Mouse (Mus musculus) T-helper 17 cell (primary cell): ENCODE data around the gene Tnpo1.

Source experiments
- in situ Hi-C, 2 experiments: fragments of 300-600 bp; cut with MboI, MseI; formaldehyde crosslinking; loops; 1 replicate in 1 of 2; 2 replicates in 1 of 2; pipeline ENCODE4 v1.15.1; 2025; ENCODE audit warnings: high pct_unique_total_duplicates in 2 of 2

The Tnpo1 gene

DNA sequence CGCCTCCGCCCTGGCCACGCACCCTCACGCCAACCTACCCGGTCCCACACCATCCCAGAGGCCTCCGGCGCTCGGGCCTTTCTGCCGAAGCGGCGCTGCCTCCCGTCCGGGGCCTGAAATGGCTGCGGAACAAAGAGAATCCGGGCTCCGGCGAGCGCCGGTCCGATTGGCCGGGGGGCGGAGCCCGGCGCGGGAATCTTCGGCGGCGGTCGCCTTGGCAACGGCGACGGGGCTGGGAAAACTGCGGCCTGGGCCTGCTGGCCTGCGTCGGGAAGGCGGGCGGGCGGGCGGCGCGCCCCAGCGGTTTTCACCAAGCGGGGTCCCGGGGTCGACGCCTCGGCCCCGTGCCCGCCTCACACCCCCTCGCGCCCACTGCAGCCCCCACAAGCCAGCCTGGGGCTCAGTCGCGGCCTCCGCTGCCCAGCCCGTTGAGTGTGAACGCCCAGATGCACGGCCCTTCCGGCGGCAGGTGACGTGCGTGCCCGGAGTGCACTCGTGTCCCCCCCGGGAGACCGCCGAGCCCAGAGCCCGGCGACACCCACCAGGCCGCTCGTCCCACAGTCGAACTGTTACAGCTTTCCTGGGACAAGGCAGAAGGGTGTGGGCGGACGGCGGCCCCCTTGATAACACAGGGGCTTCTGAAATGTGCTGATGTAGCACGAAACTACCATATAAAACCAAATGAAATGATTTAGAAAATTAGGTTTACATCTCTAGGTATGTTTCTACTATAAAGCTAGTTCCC lies at the start of gene Tnpo1:
Gene Tnpo1 (minus strand): TSS at position 172 of the 745 bp plus-strand sequence.
- in situ Hi-C loops: no loop called here

DNA sequence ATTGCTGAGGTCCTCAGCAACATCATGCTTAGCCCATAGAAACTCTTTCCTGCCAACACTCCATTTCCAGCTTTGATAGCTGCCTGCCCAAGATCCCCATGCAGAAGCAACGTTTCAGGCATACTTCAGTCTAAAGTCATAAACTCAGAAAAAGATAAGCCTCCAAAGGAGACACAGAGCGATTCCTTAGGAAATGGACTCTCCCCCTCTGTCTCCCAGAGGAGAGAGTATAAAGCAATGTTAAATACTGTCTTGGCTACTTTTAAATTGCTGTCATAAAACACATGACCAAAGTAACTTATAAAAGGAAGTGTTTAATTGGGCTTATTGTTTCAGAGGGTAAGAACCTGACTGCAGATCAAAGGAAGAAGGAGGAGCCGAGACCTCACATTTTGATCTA lies 45.9 kb upstream of the Tnpo1 start:
- in situ Hi-C loops: no loop called here

DNA sequence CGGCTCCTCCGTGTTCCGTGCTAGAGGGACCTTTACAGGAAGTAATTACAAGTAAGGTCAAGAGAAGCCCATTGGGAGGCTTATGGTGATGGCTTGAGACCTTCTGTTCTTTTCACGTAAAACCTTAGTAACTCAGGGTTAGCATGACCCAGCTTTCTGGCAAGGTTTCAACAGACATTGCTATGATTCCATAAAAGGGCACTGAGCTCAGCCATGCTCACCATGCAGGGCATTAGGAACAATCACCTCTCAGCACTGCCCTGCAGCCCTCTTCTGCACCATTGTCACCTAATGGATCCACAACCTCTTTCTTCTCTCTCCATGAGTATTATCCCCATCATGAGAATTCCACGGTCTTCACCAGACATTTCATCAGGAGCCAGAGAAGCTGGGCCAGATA lies 45.5 kb upstream of the Tnpo1 start:
- in situ Hi-C loops: no loop called here

DNA sequence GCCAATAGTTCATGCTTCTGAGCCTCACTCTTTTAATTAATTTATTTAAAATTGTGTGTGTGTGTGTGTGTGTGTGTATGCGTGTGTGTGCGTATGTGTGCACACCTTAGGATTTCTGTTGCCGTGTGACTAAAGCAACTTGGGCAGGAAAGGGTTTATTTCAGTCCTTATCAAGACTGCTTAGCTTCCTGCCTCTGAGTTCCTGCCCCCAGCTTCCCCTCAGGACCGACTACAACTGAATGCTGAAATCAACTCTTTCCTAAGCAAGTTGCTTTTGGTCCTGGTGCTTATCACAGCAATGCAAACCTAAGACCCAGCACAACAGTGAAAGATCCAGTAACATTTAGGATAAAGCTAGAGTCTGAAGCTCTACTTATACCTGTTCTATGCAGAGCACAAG lies 42.3 kb upstream of the Tnpo1 start:
- in situ Hi-C loops: no loop called here

DNA sequence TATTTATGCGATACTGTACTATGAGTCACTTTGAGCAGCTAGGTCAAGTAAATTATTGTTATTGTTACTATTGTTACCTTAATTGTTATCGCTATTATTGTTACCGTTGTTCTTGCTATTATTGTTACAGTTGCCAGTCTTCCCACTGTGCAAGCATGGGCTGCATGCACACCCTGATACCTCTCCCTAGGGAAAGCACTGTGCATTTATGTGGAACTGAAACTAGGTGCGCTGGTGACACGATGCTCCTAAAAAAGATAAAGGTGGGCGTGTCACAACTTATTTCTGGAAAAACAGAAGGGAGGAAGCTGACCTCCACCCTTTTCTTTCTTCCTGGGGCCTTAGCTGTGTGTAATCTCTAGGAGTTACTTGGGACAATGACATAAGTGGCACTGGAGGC lies 41.8 kb upstream of the Tnpo1 start:
- in situ Hi-C loops: no loop called here

DNA sequence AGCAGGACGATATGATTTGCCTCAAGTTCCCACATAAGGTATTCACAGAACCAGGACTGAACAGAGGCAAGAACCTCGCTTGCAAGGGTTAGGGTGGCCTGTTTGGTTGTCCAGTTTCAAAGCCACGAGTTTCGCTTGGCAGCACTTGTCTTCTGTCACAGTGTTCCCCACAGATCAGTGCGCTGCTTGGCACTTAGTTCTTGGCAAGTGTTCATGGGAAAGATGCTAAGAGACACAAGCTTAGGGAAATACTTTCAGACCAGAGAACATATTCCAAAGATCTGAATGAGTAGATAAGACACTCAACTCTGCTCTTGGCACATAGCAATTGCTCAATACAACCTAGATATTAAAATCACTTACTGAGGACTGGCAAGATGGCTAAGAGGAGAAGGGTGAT lies 40.4 kb upstream of the Tnpo1 start:
- in situ Hi-C loops: no loop called here

DNA sequence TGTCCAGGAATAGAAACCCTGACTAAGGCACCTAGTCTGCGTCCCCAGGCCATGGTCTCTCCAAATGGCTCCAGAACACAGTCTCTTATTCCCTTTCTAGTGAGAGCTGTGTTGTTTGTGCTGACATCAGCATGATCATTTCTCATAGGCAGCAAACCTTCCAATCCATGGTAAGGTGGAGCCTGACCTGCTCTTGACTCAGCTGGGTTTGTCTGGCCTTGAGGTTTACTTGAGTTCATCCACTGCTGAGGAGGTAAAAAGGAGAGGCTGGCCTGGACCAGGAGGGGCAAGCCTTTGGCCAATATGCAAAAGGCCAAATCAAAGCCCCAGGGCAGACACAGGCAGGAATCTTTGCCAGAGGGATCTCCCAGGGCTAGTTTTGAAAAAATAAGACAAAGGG lies 37.4 kb upstream of the Tnpo1 start:
- in situ Hi-C loops: loop anchor here in 1 of 2 experiments (5.0 kb wide), 1 partner anchor 104 kb away; no protein-coding TSS in a partner anchor

DNA sequence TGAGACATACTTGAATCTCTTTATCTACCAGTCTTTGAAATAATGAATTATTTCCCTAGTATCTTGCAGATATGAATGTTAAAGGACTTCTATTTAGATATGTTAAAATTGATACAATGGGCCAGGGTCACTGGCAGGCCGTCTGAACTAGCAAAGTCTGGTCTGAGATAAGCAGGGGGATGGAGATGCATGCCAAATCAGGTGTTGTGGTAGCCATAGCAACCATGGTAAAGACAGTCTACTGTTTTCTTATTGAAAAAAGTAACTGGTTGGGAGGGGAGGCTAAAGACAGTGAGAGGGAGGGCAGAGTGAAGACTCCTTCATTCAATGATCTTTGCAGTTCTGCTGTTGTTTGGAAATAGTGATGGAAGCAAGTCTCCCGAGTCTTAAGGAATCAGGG lies 32.0 kb upstream of the Tnpo1 start:
- in situ Hi-C loops: no loop called here

DNA sequence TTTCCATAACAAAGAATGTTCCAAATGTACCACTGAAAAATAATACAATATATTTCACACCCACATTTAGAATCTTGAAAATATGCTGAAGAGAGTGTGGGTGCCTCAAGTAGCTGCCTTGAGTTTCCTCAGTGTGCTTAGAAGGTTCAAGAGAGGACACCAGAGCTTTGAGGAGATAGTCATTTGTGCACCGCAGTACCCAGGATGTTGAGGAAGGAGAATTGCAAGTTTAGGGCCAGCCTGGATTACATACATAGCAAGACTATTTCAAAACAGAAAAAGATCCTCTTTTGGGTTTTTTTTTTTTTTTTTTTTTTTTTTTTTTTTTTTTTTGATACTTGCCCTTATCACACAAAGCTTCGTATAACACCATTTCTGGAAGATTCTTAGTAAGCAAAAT lies 30.0 kb upstream of the Tnpo1 start:
- in situ Hi-C loops: no loop called here

DNA sequence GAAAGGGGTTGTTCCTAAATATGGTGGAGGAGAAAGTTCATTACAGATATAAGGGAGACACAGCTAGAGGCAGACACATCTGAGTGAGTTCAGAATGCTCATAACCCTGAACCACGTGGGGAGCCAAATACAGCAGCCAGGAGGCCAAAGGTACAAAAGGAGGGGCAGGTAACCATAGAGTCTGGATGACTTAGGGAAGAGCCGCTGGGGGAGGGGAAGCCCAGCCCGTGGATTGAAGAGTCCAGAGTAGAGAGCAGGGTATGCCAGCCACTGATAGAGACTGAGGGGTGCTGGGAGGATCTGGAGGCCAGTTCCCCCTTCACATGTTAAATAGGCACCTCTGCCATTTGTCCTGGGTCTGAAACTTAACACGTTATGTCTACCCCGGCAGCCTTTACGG lies 29.5 kb upstream of the Tnpo1 start:
- in situ Hi-C loops: no loop called here

DNA sequence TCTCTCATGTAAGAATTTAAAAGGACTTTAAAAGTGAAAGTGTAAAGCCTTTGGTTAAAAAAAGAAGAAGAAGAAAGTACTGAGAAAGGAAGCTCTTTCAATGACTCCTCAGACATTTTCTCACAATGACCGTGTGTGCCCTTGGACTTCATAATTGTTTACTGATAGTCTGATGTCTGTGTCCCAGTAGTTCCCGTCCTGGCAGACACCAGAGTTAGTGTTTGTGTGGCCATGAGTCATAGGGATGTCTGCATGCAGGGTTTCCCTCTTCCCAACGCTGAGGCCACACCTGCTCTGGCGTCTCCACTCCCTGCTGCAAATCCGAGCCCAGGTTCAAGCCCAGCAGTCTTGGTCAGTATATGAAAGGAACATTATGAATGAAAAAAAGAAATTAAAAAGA lies 29.0 kb upstream of the Tnpo1 start:
- in situ Hi-C loops: no loop called here

DNA sequence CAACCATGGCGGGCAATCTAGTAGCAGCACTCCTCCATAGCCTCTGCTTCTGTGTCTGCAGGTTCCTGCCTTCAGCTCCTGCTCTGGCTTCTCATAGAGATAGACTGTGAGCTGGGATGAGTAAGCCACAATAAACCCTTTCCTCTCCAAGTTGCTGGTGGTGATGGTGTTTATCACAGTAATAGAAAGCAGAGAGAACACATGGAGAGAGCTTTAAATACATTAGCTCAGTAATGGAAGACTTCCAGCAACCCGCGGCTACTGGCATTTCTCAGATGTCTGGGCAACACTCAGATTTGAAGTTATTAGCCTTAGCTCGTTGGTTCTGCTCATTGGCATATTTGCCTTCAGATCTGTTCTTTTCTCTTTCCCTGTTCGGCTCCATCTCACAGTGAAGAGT lies 27.6 kb upstream of the Tnpo1 start:
- in situ Hi-C loops: no loop called here

DNA sequence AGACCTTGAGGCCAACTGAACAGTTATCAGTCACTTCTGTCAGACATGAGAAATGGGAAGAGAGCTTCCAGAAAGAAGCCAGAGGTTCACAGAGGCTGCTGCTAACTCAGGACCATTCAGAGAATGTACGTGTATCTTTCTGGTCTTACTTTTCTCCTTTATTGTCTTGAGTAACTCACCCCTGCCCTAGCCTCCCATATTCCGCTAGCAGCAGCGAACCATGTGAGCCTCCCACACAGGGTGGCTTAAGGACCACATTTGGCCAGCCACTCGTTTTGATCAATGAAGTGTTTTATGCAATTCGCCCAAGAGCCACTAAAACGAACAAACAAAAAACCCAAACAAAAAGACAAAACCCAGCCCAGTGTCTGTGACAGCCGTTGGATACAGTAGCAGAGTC lies 25.8 kb upstream of the Tnpo1 start:
- in situ Hi-C loops: no loop called here

DNA sequence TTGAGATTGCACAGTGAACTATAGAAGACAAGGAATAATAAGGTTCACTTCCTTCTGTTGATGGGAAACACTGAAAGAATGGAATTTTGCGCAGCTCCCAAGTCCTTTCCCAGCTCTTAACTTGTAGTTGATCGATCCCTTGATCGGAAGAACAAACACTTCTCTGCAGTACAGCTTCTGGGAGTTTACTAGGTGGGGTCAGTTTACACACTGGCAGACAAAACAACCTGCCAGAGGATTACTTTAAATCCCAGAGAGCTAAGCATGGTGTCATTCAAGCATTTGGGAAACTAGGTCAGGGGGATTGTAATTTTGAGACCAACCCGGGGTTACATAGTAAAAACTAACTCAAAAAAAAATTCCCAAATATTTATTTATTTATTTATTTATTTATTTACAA lies 22.0 kb upstream of the Tnpo1 start:
- in situ Hi-C loops: no loop called here

DNA sequence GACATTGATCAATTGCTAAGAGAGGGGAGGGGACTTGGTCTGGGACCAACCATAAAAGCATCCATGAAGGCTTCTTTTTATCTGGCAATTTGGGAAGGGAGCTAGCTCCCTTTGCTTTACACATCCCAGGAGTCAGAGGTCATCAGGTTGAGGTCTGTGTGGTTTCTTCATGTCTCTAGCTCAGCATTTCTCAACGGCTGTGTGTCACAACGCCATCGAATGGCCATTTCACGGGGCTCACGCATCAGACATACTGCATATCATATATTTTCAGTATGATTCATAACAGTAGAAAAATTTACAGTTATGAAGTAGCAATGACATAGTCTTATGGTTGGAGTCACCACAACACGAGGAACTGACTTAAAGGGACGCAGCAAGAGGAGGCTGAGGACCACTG lies 20.2 kb upstream of the Tnpo1 start:
- in situ Hi-C loops: no loop called here

DNA sequence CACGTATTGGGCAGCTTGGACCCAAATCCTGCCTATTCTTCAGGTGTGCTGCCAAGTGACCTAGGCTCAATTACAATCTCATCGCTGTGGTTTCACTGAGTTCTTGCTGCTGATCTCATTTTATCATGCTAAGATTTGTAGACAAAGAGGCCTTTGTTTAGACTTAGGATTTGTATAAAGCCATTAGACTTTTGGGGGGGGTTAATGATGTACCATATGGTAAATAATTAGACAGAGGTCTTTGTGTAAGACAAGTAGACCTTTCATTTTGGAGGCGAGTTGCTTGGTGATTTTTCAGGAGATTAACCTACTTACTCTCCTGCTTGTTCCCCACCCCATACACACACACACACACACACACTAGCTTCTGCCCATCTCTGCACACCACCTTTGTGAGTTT lies 19.7 kb upstream of the Tnpo1 start:
- in situ Hi-C loops: no loop called here

DNA sequence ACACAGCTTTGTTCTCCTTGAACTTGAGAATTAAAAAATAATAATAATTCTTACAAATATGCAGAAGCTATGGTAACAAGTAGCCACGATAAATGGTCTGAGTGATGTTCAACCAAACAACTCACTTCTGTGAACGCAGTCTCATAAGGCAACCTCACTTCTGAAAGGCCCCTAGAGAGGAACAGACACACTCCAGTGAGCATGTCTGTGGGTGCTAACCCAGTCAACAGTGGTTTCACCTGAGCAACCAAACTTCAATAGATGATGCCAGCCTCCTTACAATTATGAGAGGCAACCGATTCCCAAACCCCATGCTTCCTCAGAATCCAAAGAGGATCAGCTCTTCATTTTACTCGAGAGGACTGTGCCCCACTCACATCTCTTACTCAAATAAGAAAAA lies 19.2 kb upstream of the Tnpo1 start:
- in situ Hi-C loops: no loop called here

DNA sequence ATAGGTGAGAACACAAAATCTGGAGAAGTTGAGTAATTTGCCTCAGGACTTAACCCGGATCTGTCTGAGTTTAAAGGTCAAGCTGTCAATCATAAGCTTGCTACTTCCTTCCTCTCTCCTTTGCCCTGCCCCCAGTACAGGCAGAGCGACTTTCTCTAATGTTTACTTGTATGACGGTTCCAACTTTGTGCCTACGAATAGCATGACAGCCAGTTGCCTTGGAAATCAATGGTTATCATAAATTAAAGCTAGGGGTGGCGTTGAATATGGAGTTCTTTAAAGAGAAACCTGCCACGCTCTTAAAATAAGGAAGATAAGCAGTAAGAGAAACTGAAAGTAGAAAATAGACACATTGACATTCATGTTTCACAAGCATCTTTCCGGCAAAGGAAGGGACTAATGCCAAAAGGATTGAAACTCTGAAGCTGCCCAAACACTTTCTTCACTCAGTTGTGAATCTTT lies 18.5 kb upstream of the Tnpo1 start:
- in situ Hi-C loops: loop anchor here in 1 of 2 experiments (5.0 kb wide), 1 partner anchor 373 kb away; no protein-coding TSS in a partner anchor

DNA sequence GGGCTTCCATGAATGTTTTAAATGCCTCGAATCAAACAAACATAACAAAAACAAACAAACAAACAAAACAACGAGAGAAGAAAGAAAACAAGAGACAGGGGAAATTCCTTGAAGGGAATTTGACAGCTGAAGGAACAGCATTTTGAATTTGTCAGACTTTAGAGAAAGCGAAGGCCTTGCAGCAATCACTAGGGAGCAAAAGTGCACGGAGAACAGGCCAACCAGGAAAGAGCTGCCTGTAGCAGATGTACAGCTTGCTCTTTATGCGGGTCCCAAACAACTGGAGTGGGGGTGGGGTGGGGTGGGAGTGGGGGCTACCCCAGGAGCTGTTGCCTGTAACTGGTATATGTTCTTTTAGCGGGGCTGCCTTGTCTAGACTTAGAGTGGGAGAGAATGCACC lies 16.2 kb upstream of the Tnpo1 start:
- in situ Hi-C loops: loop anchor here in 1 of 2 experiments (5.0 kb wide), 1 partner anchor 375 kb away; no protein-coding TSS in a partner anchor

DNA sequence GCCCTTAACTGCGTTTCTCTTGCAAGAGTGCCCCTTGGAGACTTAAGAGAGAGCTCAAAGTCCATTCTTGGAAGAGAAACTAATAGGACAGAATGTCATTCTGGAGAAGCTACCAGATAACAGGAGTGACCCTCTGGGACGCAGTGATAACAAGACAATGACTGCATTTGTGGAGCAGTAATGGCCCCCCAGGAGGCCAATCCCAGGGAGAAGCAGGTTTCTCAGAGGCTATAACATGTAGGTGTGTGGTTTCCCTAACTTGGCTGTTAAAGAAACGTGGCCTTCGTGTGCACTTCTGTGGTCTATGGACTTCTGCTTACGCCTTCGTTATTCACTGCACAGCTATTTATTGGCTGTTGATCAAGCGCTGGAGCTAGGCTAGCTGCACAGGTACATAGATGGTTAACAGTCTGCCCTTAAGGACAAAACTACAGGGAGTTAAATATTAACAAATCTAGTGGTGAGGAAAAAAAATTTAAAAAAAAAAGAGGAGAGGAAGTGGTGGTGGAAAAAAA lies 15.7 kb upstream of the Tnpo1 start:
- in situ Hi-C loops: loop anchor here in 1 of 2 experiments (5.0 kb wide), 1 partner anchor 375 kb away; no protein-coding TSS in a partner anchor

DNA sequence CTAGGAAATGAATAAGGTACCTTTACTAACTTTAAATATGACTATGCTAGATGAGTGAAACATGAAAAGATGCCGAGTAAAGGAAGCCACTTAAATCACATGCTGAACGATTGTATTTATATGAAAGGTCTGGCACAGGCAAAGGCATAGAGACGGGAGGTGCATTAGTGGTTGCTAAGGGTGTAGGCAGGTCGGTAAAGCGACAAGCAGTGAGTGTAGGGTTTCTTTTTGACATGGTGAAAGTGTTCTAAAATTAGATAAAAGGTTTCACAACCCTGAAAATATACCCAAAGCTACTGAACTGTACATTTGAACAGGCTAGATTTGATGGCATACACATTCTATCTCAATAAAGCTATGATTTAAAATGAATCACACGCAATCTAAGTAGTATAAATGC lies 10.9 kb upstream of the Tnpo1 start:
- in situ Hi-C loops: no loop called here

DNA sequence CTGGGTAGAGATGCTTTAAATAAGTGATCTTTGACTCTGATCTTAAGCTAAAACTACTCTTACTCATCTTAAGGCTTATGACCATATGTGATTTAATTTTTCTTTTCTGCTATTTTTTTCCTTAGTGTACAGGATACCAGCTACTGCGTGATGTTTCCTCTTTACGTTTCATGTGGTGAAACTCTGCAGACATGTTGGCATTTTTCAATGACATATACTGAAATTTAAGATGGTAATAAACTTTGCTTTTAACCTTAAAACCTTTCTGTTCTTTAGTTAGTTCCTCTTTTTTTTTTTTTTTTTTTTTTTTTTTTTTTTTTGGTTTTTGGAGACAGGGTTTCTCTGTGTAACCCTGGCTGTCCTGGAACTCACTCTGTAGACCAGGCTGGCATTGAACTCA lies 2.7 kb upstream of the Tnpo1 start:
- in situ Hi-C loops: no loop called here

DNA sequence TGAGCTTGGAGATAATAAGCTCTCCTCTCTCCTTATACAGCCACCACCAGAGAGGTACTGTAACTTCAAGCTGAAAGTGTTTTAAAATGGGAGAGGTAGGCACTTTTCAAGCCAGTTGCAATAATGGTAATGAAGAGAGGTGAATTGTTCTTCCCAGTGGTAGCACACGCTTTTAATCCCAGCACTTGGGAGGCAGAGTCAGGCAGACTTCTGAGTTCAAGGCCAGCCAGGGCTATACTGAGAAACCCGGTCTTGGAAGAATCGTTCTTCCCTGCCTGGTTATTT lies 716 bp upstream of the Tnpo1 start:
- in situ Hi-C loops: no loop called here
